Mouse (Mus musculus) lung, postnatal 0 days (tissue): ENCODE results near the gene Nupl1.

ENCODE experiments used
- CTCF ChIP-seq: IDR thresholded peaks from 2 replicates; pipeline ENCODE4 v1.5.1; 2016; ENCODE audit warnings: antibody characterized with exemption, mild to moderate bottlenecking
- EP300 ChIP-seq: IDR thresholded peaks from 2 replicates; pipeline ENCODE4 v1.6.1; 2016; ENCODE audit warnings: antibody characterized with exemption, mild to moderate bottlenecking, control low read depth

- TF ChIP-seq CTCF = no peak
- no peak for TF ChIP-seq EP300
Observed at GRCm38 (mm10) chr14:60286194-60286863, 35.1 kb upstream of the Nupl1 start.
